Mouse (Mus musculus) cerebellum, adult (tissue): ENCODE measurements around the gene Ephb3.
A peak's percentile ranks its signal among the peaks of the same experiment; 100 is the strongest.

Experiments used
- ATAC-seq: cut with Nextera tagmentation; 2 replicates; pipeline ENCODE4 v1.9.2; 2017; ENCODE audit warnings: mild to moderate bottlenecking, moderate library complexity, mixed read lengths; ENCODE audit not compliant: insufficient number of reproducible peaks, low FRiP score, low TSS enrichment

Gene Ephb3

GRCm38 (mm10) chr16:21244803-21245202 lies 40.2 kb downstream of the Ephb3 start:
- no peak for ATAC-seq

GRCm38 (mm10) chr16:21245387-21245786 lies 40.8 kb downstream of the Ephb3 start:
- ATAC-seq = no peak

- peak; percentile 60 for ATAC-seq
These were observed 41.4 kb downstream of the Ephb3 start for GRCm38 (mm10) chr16:21245931-21246390.

- ATAC-seq = no peak
These were observed 42.0 kb downstream of the Ephb3 start for GRCm38 (mm10) chr16:21246391-21247036.

GRCm38 (mm10) chr16:21247037-21247432 lies 42.5 kb downstream of the Ephb3 start:
- no peak for ATAC-seq

- peak; percentile 54; the same call in 1 of the 2 replicates for ATAC-seq
These were observed 43.5 kb downstream of the Ephb3 start for GRCm38 (mm10) chr16:21247871-21248712.

- ATAC-seq = no peak
These were observed 44.4 kb downstream of the Ephb3 start for GRCm38 (mm10) chr16:21248713-21249531.

GRCm38 (mm10) chr16:21252401-21252955 lies 47.9 kb downstream of the Ephb3 start:
- no peak for ATAC-seq

GRCm38 (mm10) chr16:21255574-21256304 lies 51.2 kb downstream of the Ephb3 start:
- no peak for ATAC-seq

- no peak for ATAC-seq
These were observed 52.2 kb downstream of the Ephb3 start for GRCm38 (mm10) chr16:21256514-21257305.

GRCm38 (mm10) chr16:21265417-21265816 lies 60.9 kb downstream of the Ephb3 start:
- no peak for ATAC-seq

- ATAC-seq = no peak
These were observed 65.2 kb downstream of the Ephb3 start for GRCm38 (mm10) chr16:21269775-21270174.

- no peak for ATAC-seq
These were observed 67.3 kb downstream of the Ephb3 start for GRCm38 (mm10) chr16:21271773-21272247.

GRCm38 (mm10) chr16:21272748-21273147 lies 68.2 kb downstream of the Ephb3 start:
- ATAC-seq = no peak
